15 mouse cellular contexts compared by ENCODE assay signal in the genomic region with DNA sequence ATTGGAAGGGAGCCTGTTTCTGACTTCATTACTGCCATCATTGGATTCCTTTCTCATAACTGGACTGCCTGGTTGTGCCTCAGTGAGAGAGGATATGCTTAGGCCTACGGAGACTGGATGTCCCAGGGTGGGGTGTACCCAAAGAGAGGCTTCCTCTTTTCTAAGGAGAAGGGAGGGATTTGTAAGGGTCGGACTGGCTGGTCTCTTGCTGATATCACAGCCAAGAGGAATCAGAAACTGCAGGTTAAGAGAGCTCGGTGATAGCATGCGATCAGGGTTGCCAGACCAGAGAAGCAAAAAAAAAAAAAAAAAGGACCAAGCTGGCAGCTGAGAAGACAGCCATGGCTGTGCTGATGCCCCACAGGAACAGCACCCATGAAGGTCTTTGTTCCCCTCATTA.
"Had no signal": no experiment of that assay in that cellular context is flagged by ENCODE, and none has a peak within 500 bp of the region (broad histone marks: within the 10 kb centered on the region; RNA-seq: fewer than 3 reads in every experiment).

No protein-coding gene starts in this region.

- H3K27me3 ChIP-seq: neural tube, embryonic 15.5 days; stomach, embryonic 15.5 days had no signal

- H3K4me3 ChIP-seq: neural tube, embryonic 15.5 days; stomach, embryonic 15.5 days had no signal

- H3K9me3 ChIP-seq: stomach, embryonic 15.5 days had no signal

- DNase-seq: retina, postnatal 1 day; right cerebral cortex, adult 18-20 months; right cerebral cortex, postnatal 14 days; right cerebral cortex, postnatal 25 days; right cerebral cortex, postnatal 4 days; spleen, adult 18-20 months; thymus, adult 18-20 months; thymus, adult 2 months; thymus, postnatal 14 days; thymus, postnatal 25 days; thymus, postnatal 36 days; thymus, postnatal 4 days had no signal

- H3K4me2 ChIP-seq: neural tube, embryonic 15.5 days; stomach, embryonic 15.5 days had no signal

- H3K27ac ChIP-seq: neural tube, embryonic 15.5 days; stomach, embryonic 15.5 days; stomach, postnatal 0 days had no signal

- H3K4me1 ChIP-seq: stomach, embryonic 15.5 days had no signal

- H3K9ac ChIP-seq: neural tube, embryonic 15.5 days; stomach, embryonic 15.5 days had no signal
